Mouse (Mus musculus): ENCODE results near the gene Anp32b. TPM values are rescaled to one million over a fixed set of nuclear protein-coding genes. Genes with fewer than 3 reads are reported as not detected.

The Anp32b gene
- total RNA-seq, 2 experiments from 2014 or later = 98.5 to 102 TPM

- peak; percentile 46 for DNase-seq
These were observed 1.8 kb downstream of the Anp32b start for GRCm38 (mm10) chr4:46452481-46452850.

GRCm38 (mm10) chr4:46452855-46453719 is 2.4 kb downstream of the Anp32b start:
- no peak for DNase-seq

DNA sequence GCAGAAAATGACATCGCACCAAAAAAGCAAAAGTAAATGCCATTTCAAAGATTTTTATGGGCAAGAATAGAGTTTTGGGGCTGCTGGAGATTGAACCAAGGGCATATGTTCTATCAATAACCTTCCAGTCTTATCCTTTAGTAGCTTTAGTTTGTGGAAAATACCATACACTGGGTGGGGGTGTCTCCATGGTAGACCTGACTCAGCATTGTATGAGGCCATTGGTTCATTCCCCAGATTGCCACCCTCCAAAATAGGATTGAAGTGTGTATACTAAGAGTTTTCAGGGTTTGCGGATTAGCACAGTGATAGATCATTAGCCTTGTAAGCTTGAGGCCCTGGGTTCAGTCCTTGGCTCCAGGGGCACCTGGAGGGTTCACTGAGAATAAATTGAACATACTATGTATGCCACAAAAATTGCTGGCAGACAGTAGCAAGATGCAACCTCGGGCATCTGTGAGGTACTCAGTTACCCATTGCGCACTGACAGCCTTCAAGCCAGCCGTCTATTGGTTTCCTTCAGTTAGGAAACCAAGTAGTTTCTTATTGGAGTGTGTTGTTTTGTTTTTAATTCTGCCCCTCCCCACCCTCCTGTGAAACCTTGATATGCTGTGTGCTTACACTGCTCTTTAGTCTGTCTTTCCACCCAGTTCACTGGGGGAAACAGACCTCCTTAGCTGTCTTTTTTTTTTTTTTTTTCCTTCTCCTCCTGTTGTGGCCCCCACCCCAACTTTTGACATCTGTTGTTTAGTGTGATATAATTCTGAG is 3.6 kb downstream of the Anp32b start:
- DNase-seq = no peak

DNA sequence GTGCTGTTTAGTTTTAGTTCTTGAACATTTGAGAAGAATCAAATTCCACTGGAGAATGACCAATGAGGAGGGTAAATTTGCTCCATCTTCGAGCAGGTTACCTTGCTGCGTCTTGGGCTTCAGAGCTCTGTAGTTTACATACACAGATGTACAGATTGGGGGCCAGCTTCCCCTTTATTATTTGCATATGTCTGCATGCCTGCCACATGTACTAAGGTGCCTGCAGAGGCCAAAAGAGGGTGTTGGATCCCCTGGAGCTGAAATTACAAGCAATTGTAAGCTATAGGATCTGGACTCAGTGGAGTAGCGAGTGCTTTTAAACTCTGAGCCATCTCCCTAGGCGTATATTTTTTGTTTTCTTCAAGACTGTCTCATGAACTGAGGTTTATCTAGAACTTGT is 6.1 kb downstream of the Anp32b start:
- DNase-seq = no peak

- DNase-seq = no peak
These were observed 6.5 kb downstream of the Anp32b start for GRCm38 (mm10) chr4:46457186-46457585.

DNA sequence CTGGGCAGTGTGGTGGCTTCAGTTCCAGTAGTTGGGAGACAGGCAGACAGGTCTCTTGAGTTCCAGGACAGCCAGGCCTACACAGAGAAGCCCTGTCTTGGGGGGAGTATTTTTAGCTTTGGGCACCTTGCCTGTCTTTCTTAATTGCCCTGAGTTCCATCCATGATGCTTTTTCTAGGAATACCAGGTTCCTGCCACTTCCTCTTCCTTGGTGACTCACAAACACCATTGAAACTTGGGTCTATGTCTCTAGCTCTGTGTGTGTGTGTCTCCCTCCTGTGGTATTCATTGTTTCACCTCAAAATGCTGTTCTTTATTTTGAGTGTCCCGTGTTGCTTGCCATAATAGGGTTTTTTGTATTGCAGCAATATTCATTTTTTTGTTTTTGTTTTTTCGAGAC is 7.7 kb downstream of the Anp32b start:
- DNase-seq = no peak

DNA sequence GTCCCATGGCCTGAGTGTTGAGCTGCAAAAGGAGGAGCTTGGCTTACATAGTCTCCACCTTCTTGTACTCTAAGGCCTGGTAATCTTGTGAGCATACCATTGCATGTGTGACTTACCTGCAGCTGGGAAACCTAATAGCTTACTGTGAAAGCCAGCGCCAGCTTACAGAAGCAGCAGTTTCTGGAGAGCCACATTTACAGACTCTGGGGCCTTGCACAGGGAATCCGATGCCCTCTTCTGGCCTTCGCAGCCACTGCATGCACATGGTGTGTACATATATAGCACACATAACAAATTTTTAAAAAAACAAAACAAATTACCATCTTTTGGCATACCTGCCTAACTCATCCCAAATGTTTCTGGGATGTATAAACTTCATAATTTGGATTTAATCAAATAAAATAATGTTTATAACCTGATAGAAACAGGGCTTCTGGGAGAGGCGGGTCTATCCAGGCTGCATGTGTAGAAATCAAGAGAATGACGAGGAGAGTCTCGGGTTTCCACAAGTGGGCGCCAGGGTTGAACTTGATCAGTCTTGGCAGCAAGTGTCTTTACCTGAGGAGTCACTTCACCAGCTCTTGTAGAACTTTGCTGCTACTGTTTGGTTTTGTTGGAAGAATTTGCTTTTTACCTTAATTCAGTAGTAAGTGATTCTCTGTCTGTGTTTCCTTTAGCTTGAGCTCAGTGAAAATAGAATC is 12.6 kb downstream of the Anp32b start:
- peak; percentile 25 for DNase-seq

DNA sequence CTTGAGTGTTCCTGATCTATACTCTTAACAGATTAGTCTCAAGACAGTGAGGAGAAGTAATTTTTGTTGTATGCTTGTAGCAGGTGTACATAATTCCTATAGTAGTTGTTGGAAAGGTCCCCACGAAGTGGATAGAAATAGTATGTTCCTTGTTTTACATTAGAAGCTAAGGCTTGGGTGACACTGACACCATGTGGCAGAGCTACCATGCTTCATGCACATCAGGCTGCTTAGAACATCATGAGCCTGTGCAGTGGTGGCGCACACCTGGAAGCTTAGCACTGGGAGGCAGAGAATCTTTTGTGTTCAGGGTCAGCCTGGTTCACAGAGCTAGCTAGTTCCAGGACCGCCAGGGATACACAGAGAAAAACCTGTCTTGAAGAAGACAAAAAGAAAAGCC is 15.0 kb downstream of the Anp32b start:
- DNase-seq = no peak

DNA sequence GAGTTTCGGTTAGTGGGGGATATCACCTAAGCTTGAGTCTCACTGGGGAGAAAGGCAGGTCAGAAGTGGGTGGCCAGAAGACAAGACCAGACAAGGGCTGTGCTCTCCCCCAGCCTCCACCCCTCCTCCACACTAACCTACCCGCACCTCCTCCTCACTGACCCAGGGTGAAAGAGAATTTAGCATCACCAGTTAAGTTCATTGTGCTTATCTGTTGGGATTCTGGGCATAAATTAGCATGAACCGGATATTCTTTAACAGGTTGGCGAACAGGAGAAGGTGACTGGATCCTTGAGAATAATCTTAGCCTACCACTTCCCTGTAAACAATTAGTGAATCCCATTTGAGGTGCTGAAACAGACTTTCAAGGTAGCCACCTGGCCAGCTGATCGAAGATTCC is 24.4 kb downstream of the Anp32b start:
- DNase-seq = no peak

- DNase-seq = no peak
These were observed 28.4 kb downstream of the Anp32b start for GRCm38 (mm10) chr4:46479081-46479480.

DNA sequence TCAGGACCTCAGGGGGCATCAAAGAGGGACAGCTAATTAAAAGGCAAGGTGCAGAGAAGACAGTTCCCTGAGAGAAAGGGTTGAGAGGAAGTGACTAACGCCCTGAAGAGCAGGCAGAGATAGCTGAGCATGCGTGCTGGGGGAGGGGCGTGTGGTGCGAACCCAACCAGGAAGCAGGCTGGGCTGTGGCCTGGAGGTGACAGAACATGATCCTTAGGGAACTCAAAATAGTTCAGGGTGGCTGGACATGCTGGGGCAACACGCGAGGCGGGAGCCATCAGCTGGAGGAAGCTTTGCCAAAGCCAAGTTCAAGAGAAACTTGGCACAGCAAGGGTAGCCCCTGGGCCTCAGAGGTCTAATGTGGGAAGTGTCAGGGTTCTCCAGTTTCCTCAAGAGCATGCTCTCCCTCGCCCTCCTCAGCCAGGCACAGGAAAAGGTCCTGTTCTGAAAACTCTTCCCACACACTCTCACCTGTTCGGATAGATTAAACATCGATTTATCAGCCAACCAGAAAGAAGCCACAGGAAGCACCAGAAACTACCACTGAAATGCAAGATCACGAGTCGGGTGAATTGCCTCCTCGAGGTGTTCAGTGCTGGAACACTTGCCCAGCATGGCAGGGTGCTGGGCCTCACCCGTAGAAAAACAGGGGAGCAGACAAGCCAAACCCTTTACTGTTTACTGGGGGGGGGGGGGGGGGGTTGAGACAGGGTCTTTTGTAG is 35.2 kb downstream of the Anp32b start:
- DNase-seq = peak; percentile 74

GRCm38 (mm10) chr4:46487348-46487747 is 36.6 kb downstream of the Anp32b start:
- DNase-seq = peak; percentile 40

DNA sequence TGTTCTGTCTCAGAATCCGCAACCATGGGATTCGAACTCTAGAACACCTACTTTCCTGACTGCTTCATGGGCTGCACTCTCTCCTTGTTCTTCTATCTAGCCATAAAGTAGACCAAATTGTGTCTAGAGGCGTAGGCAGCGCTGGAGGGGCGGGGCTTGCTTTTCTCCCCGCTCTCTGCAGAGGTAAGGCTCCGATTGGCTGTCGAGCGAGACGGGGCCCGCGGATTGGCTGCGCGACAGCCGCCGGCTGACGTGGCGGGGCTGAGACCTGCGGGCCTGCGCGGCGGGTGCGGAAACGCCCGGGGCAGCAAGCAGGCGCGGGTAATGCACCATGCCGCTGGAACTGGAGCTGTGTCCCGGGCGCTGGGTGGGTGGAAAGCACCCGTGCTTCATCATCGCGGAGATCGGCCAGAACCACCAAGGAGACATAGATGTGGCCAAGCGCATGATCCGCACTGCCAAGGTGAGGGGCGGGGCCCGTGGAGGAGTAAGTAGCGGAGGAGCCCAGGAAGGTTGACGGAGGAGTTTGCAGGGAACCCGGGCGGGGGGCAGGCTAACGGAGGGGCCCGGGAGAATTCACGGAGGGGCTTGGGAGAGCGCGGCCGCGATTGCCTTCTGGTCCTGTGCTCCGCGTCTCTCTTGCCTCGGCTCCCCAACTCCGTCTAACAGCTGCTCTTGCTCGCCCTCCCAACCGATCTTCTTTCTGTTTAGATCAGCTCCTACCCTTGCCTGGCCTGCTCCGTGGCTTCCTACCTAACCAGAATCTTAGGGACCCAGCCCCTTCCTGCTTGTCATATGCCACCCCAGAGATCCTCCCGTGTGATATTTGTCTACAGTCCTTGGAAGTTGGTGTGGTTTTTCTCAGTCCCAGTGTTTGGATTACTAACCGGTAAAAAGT is 38.6 kb downstream of the Anp32b start, which contains the start of gene Nans:
Gene Nans, plus strand, starts transcription at position 221 of the 898 bp plus-strand sequence.
- peak; percentile 96 for DNase-seq

GRCm38 (mm10) chr4:46493071-46493470 is 42.4 kb downstream of the Anp32b start:
- DNase-seq = no peak

DNA sequence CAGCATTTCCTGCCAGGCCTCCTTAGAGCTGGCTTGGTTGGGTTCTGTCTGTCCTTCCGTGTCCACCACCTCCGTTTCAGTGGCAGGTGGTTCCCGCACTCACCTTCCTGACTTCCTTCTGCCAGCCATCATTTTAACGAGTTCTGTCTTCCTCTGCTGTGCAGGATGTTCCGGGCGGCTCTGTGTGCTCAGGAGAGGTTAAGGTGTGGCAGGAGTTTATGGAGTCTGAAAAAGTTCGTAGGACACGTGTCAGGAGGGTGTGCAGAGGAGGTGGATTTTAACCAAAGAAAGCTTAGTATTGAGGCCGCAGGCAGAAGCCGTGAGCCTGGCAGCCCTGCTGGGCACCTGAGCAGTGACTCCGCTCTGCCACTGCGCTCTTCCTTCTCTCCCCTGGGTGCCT is 44.8 kb downstream of the Anp32b start:
- DNase-seq = no peak

- DNase-seq = peak; percentile 68
These were observed 46.7 kb downstream of the Anp32b start for GRCm38 (mm10) chr4:46497286-46497892.

DNA sequence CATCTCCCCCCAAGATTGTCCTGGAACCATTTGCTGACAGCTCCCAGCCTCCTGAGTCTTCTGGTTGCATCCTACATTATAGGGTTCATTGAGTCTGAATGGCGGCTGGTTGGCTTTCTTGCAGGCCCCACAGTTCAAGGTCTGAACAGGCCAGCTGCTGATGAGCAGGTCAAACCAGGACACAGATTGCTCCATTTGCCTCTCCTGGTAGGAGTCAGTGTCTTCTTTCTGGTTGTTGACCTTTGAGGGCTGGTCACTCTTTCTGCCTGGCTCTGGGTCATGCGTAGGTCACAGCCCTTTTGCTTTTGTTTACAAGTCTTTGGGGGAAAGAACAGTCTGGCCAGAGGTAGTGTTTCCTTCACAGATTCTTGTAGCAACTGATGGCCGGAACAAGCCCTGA is 47.8 kb downstream of the Anp32b start:
- DNase-seq = no peak

DNA sequence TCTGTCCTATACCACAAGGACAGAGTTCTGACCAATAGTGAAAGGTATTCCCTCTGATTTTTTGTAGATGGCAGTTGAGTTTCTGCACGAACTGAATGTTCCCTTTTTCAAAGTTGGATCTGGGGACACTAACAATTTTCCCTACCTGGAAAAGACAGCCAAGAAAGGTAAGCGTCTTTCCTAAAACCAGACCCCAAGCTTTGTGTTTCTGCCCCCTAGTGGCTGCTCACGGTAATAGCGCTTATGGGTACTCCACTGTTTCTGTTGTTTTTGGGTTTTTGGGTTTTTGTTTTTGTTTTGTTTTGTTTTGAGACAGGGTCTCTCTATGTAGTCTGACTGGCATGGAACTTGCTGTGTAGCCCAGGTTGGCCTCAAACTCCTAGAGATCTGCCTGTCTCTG is 48.3 kb downstream of the Anp32b start:
- peak; percentile 42 for DNase-seq

GRCm38 (mm10) chr4:46502606-46503502 is 52.2 kb downstream of the Anp32b start:
- no peak for DNase-seq

DNA sequence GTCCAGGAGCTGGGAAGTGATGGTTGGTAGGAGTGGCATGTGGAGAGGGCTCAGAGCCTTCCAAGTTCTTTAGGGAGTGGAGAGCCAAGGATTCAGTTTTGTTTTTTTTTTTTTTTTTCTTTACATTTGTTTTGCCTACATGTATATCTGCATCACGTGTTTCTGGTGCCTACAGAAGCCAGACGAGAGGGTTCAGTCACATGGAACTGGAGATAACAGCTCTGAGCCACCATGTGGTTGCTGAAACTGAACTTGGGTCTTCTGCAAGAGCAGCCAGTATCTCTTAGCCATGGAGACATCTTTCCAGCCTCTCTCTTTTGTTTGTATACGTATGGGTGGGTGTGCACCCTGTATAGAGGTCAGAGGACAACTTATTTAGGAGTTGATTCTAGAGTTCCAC is 53.2 kb downstream of the Anp32b start:
- DNase-seq = no peak

Measured in gastrocnemius, postnatal 10 days (tissue).